Mouse (Mus musculus) testis, adult 2 months (tissue): ENCODE measurements around the gene Hoxa11.

Source experiments
- CTCF ChIP-seq: fragments of 200-500 bp; IDR thresholded peaks from 2 replicates; pipeline ENCODE4 v1.5.1; 2012; ENCODE audit warnings: low read depth, mild to moderate bottlenecking, inconsistent platforms, low read length, moderate library complexity; ENCODE audit not compliant: control insufficient read depth, insufficient read depth, insufficient replicate concordance
- POLR2A ChIP-seq: fragments of 200-500 bp; IDR thresholded peaks from 2 replicates; pipeline ENCODE4 v1.6.1; 2012; ENCODE audit warnings: low read depth, mild to moderate bottlenecking, inconsistent platforms, low read length, moderate library complexity; ENCODE audit not compliant: control insufficient read depth

DNA sequence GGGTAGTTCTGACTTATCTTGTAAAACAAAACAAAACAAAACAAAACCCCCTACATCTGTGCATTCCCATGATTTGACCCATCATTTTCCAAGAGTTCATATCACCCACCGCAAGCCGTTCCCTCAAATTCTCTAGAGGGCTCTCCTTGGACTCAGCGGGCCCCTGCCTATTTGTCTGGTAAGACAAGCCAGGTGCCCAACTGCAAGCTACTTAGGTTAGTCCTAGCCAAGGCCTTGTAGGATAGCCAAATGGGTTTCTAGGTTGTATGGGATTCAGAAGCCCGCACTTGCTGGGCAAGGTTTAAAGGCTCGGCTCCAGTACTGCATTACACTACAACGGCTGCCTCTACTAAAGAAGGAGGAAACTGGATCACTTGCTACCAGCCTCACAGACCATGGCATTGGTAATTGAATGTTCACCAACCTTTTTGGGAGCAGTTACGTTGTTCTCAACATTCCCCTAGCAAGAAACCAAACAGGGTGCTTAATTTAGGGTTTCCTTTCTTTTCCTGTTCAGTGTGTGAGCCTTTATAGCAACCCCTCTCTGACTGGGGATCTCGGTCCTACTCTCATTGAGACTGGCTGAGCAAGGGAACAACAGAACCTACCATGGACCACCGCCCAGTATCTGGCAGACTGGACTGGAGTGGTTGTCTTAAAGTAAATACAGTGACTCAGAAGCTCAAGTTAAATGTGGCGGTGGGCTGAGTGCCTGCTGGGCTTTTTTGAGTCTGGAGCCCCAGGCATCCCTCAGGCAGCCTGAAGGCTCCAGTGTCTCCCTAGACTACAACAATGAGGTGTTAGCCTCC is 8.1 kb downstream of the Hoxa11 start:
- TF ChIP-seq CTCF (no peak), POLR2A (no peak)
